Mouse (Mus musculus): Measurements from ENCODE around the gene Usp35.

DNA sequence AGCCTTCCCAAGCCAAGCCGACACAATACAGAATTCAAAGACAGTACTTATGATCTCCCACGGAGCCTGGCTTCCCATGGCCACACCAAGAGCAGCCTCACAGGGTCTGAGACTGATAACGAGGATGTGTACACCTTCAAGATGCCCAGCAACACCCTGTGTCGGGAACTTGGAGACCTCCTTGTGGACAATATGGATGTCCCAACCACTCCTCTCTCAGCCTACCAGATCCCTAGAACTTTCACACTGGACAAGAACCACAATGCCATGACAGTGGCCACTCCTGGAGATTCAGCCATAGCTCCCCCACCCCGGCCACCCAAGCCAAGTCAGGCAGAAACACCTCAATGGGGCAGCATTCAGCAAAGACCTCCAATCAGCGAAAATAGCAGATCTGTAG is 32.9 kb downstream of the Usp35 start:
- no peak for TF ChIP-seq POLR2A (IDR thresholded peaks at IDR 0.05; ENCODE audit: control insufficient read depth, low read depth, low read length)
- no peak for TF ChIP-seq CTCF (IDR thresholded peaks at IDR 0.05; ENCODE audit: control insufficient read depth, insufficient read depth, insufficient replicate concordance, low read depth, low read length)

All from testis, adult 2 months (tissue).